Mouse (Mus musculus) heart, embryonic 15.5 days (tissue): ENCODE measurements around the gene Shisa8. TPM values are rescaled to one million over a fixed set of nuclear protein-coding genes. Genes with fewer than 3 reads are reported as not detected.

Experiments
- ATAC-seq: fragments of 200-750 bp; cut with Nextera tagmentation; replicated peaks from 2 replicates; pipeline ENCODE4 v1.8.0; 2017; ENCODE audit warnings: low read depth, moderate TSS enrichment; ENCODE audit not compliant: insufficient number of reproducible peaks, insufficient read depth, low FRiP score
- H3K27ac ChIP-seq: fragments of 300-500 bp; sonication (generic); 2 replicates; pipeline ENCODE4 v1.5.1; 2015; ENCODE audit warnings: mild to moderate bottlenecking, inconsistent platforms
- H3K27me3 ChIP-seq: fragments of 300-500 bp; sonication (generic); 2 replicates; pipeline ENCODE4 v1.6.1; 2015; ENCODE audit warnings: inconsistent platforms
- H3K36me3 ChIP-seq: fragments of 300-500 bp; sonication (generic); 2 replicates; pipeline ENCODE4 v1.6.1; 2015; ENCODE audit warnings: mild to moderate bottlenecking, inconsistent platforms
- H3K4me1 ChIP-seq: fragments of 300-500 bp; sonication (generic); replicated peaks from 2 replicates; pipeline ENCODE4 v1.6.1; 2015; ENCODE audit warnings: inconsistent platforms
- H3K4me2 ChIP-seq: fragments of 300-500 bp; sonication (generic); 2 replicates; pipeline ENCODE4 v1.6.1; 2015; ENCODE audit warnings: inconsistent platforms, mild to moderate bottlenecking, moderate library complexity
- H3K4me3 ChIP-seq: fragments of 300-500 bp; sonication (generic); 2 replicates; pipeline ENCODE4 v1.5.1; 2015; ENCODE audit warnings: mild to moderate bottlenecking, inconsistent platforms
- H3K9ac ChIP-seq: fragments of 300-500 bp; sonication (generic); 2 replicates; pipeline ENCODE4 v1.6.1; 2015; ENCODE audit warnings: mild to moderate bottlenecking, inconsistent platforms
- H3K9me3 ChIP-seq: fragments of 300-500 bp; sonication (generic); replicated peaks from 2 replicates; pipeline ENCODE4 v1.6.1; 2016; ENCODE audit warnings: inconsistent platforms
- WGBS: fragments of 180-500 bp; shearing (Covaris S2); methylation state at CpG from one replicate; pipeline ENCODE4 v1.1.7; 2015; ENCODE audit warnings: mixed read lengths; 5-methylcytosine and 5-hydroxymethylcytosine counted together
- polyA plus RNA-seq: library from polyadenylated mRNA; unstranded; fragments of >200 nt; fragmentation: Nextera tagmentation; extraction: Ambion mirVana; gene quantifications from 2 replicates; pipeline ENCODE4 v1.2.1, GENCODE M21; 2015

Gene Shisa8
- polyA plus RNA-seq, 1 experiment from 2014 or later = 0.25 TPM

- H3K36me3 ChIP-seq = no peaks in the 10 kb centered on the region
- no peak overlapping the region for H3K27ac ChIP-seq
- H3K9me3 ChIP-seq = no peaks in the 10 kb centered on the region
- peak overlapping the region; percentile 54 for H3K4me3 ChIP-seq
- WGBS = 4% methylated on average over 11 of the region's 11 CpGs
- peaks cover 99% of the 10 kb centered on the region for H3K27me3 ChIP-seq
- peaks cover 41% of the 10 kb centered on the region for H3K4me1 ChIP-seq
- H3K9ac ChIP-seq = no peak overlapping the region
- H3K4me2 ChIP-seq = peak overlapping the region; percentile 86
- no peak for ATAC-seq
These were observed 1.3 kb downstream of the Shisa8 start for GRCm38 (mm10) chr15:82211281-82211680.

GRCm38 (mm10) chr15:82210801-82211200, 1.8 kb downstream of the Shisa8 start:
- Histone ChIP-seq H3K36me3 (no peaks in the 10 kb centered on the region), H3K4me2 (no peak overlapping the region), H3K27ac (no peak overlapping the region), H3K27me3 (peaks cover 99% of the 10 kb centered on the region), H3K4me3 (no peak overlapping the region), H3K9ac (no peak overlapping the region), H3K4me1 (peaks cover 41% of the 10 kb centered on the region), H3K9me3 (no peaks in the 10 kb centered on the region)
- no peak for ATAC-seq
- 67% methylated on average over 1 of the region's 1 CpGs for WGBS

- no peaks in the 10 kb centered on the region for H3K9me3 ChIP-seq
- 82% methylated on average over 13 of the region's 13 CpGs for WGBS
- no peak overlapping the region for H3K4me2 ChIP-seq
- peaks cover 37% of the 10 kb centered on the region for H3K4me1 ChIP-seq
- H3K4me3 ChIP-seq = no peak overlapping the region
- peaks cover 8% of the 10 kb centered on the region; the same call in 1 of the 2 replicates for H3K36me3 ChIP-seq
- H3K9ac ChIP-seq = no peak overlapping the region
- no peak for ATAC-seq
- H3K27me3 ChIP-seq = peaks cover 98% of the 10 kb centered on the region
- H3K27ac ChIP-seq = no peak overlapping the region
These were observed 3.1 kb downstream of the Shisa8 start for GRCm38 (mm10) chr15:82209295-82210050.

GRCm38 (mm10) chr15:82208307-82208706, 4.3 kb downstream of the Shisa8 start:
- H3K36me3 ChIP-seq = peaks cover 15% of the 10 kb centered on the region
- H3K9ac ChIP-seq = no peak overlapping the region
- WGBS = 83% methylated on average over 8 of the region's 8 CpGs
- H3K4me3 ChIP-seq = no peak overlapping the region
- no peak overlapping the region for H3K4me2 ChIP-seq
- no peak for ATAC-seq
- H3K9me3 ChIP-seq = no peaks in the 10 kb centered on the region
- H3K4me1 ChIP-seq = peaks cover 37% of the 10 kb centered on the region
- no peak overlapping the region for H3K27ac ChIP-seq
- H3K27me3 ChIP-seq = peaks cover 94% of the 10 kb centered on the region

- Histone ChIP-seq H3K4me3 (peak overlapping the region; percentile 17), H3K27ac (no peak overlapping the region), H3K27me3 (peaks cover 88% of the 10 kb centered on the region), H3K36me3 (peaks cover 21% of the 10 kb centered on the region), H3K4me1 (peaks cover 35% of the 10 kb centered on the region), H3K9ac (no peak overlapping the region), H3K9me3 (no peaks in the 10 kb centered on the region), H3K4me2 (peak overlapping the region; percentile 41)
- 21% methylated on average over 30 of the region's 30 CpGs for WGBS
- ATAC-seq = no peak
These were observed 5.0 kb downstream of the Shisa8 start for GRCm38 (mm10) chr15:82207504-82208219.

GRCm38 (mm10) chr15:82207105-82207459, 5.5 kb downstream of the Shisa8 start:
- no peak for ATAC-seq
- Histone ChIP-seq H3K4me3 (peak overlapping the region; percentile 17), H3K36me3 (peaks cover 24% of the 10 kb centered on the region), H3K4me2 (peak overlapping the region; percentile 41), H3K9ac (no peak overlapping the region), H3K27ac (no peak overlapping the region), H3K27me3 (peaks cover 82% of the 10 kb centered on the region), H3K4me1 (peaks cover 29% of the 10 kb centered on the region), H3K9me3 (no peaks in the 10 kb centered on the region)
- WGBS = 18% methylated on average over 34 of the region's 34 CpGs

- WGBS = 40% methylated on average over 9 of the region's 9 CpGs
- no peak overlapping the region for H3K9ac ChIP-seq
These were observed 6.1 kb downstream of the Shisa8 start for GRCm38 (mm10) chr15:82206365-82207104.

GRCm38 (mm10) chr15:82204680-82205371, 7.8 kb downstream of the Shisa8 start:
- peaks cover 42% of the 10 kb centered on the region for H3K36me3 ChIP-seq
- H3K9ac ChIP-seq = no peak overlapping the region
- no peaks in the 10 kb centered on the region for H3K9me3 ChIP-seq
- peaks cover 60% of the 10 kb centered on the region for H3K27me3 ChIP-seq
- no peak overlapping the region for H3K27ac ChIP-seq
- H3K4me2 ChIP-seq = no peak overlapping the region
- H3K4me1 ChIP-seq = peaks cover 21% of the 10 kb centered on the region
- WGBS = 71% methylated on average over 10 of the region's 10 CpGs
- H3K4me3 ChIP-seq = no peak overlapping the region
- ATAC-seq = no peak

More at GRCm38 (mm10) chr15:82206365-82207104, 6.1 kb downstream of the Shisa8 start:
- ATAC-seq = peak; percentile 77
- Histone ChIP-seq H3K36me3 (peaks cover 27% of the 10 kb centered on the region), H3K9me3 (no peaks in the 10 kb centered on the region), H3K4me3 (peak overlapping the region; percentile 17; the same call in 1 of the 2 replicates), H3K27me3 (peaks cover 76% of the 10 kb centered on the region), H3K4me1 (peaks cover 23% of the 10 kb centered on the region), H3K4me2 (peak overlapping the region; percentile 41; the same call in 1 of the 2 replicates), H3K27ac (no peak overlapping the region)

GRCm38 (mm10) chr15:82203611-82204351, 8.8 kb downstream of the Shisa8 start:
- WGBS = 88% methylated on average over 20 of the region's 20 CpGs
- Histone ChIP-seq H3K27ac (no peak overlapping the region), H3K4me1 (peaks cover 21% of the 10 kb centered on the region), H3K9me3 (no peaks in the 10 kb centered on the region), H3K4me2 (no peak overlapping the region), H3K9ac (no peak overlapping the region), H3K36me3 (peaks cover 52% of the 10 kb centered on the region), H3K4me3 (no peak overlapping the region), H3K27me3 (peaks cover 53% of the 10 kb centered on the region)
- ATAC-seq = no peak

GRCm38 (mm10) chr15:82203090-82203489, 9.5 kb downstream of the Shisa8 start:
- Histone ChIP-seq H3K4me3 (no peak overlapping the region), H3K4me1 (peaks cover 21% of the 10 kb centered on the region), H3K36me3 (peaks cover 58% of the 10 kb centered on the region), H3K9me3 (no peaks in the 10 kb centered on the region), H3K27me3 (peaks cover 46% of the 10 kb centered on the region), H3K27ac (no peak overlapping the region), H3K9ac (no peak overlapping the region), H3K4me2 (no peak overlapping the region)
- 91% methylated on average over 10 of the region's 10 CpGs for WGBS
- ATAC-seq = no peak
